Mouse (Mus musculus) fat pad, adult 2 months (tissue): Measurements from ENCODE around the gene Map4k5.

Experiments
- DNase-seq: peaks from one replicate; pipeline ENCODE4 v3.0.0-alpha.2; 2011; ENCODE audit warnings: low read depth, low spot score; ENCODE audit errors: extremely low read depth

Map4k5 gene

DNA sequence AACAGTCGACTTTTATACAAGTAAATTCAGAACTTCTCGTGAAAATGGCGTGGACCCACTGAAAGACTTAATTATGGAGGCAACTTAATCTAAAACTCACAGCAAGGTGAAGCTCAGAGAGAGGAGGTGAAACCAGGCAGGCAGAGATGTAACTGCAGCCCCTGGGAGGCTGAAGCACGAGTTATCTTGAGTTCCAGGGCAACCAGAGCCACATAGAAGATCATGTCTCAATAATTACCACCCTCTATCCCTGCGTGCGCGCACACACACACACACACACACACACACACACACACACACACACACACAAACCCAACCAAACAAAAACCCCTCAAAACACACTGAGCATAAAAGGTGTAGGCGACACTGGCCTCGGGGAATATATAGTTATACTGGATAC, 46.5 kb downstream of the Map4k5 start:
- DNase-seq = no peak

DNA sequence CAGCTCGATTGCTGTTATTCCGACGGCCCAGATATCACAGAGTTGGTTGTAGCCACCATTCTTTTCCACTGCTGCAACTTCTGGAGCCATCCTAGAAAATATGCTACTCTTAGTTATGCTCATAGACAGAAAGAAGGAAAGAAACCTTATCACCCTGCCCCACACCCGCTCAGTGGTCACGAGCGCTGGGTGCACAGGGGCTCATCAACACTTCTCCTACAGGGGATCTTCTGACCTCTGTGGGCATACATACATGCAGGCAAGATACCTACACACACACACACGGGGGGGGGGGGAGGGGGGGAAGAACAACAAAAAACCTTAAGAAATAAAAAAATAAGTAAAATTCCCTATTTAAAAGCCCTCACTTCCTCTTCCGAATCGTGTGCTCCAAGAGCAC, 47.3 kb downstream of the Map4k5 start:
- DNase-seq = no peak

DNA sequence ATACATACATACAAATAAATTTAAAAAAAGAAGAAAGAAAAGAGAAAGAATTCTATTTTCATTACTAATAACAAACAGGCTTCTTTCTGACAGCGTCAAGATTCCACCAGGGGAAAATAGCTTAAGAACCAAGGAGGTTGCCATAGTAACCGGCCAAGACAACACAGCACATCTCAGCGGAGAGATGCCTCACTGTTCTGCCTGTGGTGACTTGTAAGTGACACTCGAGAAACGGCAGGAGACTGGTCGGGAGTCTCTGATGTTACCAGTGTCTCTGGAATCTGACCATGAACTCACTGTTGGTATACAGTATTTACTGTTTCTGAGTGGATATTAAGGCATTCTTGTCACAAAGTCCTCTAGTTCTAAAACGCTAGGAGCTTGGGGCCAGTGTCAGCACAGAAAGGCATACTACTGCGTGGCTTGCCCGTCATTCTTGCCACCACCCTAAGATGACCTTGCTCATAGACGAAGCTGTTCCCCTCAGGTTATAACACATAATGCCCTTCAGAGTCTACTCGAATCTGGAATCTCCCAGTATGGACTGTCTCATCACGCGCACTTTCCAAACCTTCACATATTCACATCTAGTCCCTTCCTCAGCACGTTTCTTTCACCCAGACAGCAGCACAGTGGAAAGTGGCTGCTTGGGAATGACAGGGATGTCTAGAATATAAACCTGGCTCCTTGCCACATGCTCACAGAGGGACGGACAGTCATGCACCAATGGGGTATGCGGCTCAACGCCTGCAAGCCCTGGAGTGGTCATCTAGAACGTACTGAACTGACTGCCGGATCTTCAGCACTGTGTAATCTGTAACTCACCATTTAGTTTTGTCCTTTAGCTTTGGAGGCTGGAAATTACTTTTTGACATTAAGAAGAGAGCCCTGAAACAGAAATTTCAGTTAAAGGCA, 49.2 kb downstream of the Map4k5 start:
- no peak for DNase-seq

DNA sequence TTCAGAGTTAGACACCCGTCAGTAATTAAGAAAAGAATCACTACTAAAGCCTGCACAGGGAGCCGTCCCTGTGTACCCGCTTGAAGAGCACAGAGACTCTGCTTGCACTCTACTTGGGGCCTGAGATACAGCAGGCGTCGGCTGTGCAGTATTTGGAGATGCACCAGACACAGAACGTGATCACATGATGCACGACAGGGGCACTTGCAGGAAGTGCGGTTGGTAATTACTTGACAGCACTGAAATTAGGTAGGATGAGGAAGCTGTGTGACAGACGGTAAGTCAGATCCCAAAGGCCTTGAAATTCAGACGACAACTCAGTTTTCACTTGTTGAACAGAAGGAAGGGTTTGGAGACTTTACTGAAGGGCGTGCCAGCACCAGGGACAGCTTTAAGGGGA, 54.6 kb downstream of the Map4k5 start:
- DNase-seq = no peak

DNA sequence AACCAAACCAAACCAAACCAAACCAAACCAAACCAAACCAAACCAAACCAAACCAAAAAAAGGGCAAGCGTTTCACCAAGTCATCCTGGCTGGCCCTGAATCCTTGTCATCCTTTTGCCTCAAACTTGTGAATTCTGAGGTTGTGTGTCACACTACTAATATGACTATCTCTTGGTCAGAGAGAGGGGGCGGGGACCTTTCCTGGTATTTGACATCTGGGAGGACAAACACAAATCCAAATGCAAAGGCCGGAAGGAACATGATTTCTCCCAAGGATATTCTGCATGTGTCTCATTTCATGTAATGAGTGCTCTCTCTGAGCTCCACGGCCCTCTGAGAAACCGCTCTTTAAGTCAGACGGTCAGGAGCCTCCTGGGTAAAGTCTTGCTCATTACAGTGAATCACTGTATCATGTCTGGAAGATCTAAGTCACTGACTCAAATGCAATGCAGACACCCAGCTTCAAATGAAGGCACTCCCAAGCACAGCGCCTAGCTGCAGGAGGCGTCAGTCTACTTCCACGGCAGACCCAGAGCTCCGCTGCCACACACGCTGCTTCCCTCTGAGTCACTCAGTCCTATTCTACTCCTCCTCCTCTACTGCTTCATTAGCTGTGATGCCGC, 58.9 kb downstream of the Map4k5 start:
- DNase-seq = no peak

DNA sequence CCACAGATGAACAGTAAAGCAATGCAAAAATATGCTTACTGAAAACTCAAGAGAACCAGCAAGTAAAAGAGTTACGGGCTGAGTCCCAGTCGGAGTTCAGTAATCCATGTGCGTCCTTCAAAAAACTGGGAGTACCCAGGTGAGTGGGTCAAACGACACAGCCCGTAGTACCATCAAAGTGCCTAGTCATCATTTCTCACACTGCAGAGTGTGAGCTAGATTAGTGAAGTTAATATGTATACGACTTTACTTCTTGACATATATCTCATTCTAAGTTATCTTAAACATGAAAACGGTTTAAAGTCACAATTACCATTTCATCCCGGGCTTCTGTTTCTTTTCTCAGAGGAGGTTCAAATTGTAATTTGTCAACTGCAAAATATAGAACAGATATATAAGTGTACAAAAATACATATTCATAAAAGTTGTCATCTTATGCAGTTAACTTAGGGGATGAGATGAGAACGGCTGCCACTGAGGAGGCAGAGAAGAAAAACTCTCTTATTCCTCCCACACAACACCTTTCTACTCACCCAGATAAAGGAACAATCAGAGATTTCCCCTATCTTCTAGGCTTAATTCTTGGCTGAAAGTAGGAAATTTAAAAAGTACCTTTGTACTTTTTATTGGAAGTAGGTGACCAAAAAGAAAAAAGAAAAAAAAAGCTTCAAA, 61.6 kb downstream of the Map4k5 start:
- no peak for DNase-seq

DNA sequence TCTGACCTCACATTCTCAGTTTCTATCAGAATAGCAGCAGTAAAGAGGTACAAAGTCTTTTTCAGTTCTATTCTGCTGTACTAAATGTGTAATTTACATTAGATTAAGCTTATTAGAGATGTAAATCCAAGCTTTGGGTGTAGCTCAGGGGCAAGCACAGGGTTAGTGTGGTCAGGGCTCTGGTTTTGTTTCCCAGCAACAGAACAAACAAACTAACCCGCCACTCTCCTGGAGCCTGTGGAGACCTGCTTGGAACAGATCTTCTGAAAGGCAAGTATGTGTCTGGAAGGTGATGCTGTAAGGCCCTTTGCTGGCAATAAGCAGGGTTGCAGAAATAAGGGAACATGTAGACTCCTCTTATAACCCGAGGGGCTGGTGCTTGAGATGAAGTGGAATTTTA, 64.8 kb downstream of the Map4k5 start:
- DNase-seq = no peak

DNA sequence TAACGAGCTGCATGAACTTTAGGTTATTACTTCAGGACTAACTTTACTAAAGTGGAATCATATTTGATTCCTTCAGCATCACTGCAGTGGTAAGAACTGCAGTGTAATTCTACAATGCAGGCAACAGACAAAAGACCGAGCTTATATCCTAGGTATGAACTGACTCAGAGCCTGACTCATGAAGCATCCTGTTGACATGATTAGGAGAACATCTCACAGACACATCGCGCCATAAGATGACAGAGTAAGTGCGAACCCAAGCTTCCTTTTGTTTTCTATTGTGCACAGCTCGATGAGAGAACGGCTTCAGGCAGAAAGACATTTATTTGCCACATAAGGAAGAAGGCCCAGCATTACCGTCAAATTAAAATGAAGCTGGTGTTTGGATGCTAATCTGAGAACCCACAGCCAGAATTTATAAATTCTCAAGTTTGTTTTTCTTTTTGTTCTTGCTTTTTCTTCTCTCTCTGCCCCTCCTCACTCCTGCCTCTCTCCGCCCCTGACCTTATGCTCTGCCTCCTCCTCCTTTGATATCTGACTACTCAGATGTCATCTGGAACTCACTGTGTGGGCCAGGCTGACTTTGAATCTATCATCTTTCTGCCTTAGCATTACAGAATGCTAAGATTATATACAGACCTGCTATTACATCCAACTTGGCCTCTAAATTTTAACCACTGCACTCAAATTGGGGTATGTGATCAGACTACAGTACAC, 68.0 kb downstream of the Map4k5 start:
- DNase-seq = no peak

DNA sequence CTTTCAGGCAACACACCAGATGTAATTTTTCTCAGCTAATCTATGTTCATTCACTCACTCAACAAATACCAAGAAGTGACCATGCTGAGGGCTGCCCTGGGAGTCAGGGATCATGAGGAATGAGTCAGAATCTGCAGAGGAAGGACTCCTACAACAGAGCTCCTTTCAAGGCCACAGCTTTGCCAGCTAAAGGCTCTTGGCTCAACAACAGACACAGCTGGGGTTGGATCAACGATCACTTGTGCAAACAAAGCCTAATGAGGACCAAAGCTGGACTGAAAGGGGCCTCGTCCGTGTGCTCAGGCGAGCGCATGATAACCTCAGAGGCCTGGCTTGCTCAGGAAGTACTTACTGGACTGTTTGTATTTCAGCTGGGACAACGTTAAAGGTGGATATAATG, 78.7 kb downstream of the Map4k5 start:
- DNase-seq = no peak

DNA sequence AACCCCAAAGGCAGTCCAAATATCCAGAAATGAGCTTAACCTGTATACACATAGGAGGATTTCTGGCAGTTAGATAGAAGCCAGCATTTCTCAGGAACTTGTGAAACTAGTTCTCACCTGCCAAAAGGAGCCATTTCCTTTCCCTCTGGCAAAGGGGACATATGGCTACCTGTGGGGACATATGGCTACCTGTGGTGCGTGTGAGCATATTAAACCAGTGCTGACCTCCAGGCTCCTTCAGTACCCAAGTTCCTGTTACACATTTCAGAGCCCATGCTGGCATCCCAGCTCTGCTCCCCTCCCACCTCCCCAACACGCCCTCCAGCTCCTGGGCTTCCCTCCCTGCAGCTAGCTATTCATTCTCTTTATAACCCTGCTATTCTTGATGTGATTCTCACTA, 79.4 kb downstream of the Map4k5 start:
- no peak for DNase-seq

DNA sequence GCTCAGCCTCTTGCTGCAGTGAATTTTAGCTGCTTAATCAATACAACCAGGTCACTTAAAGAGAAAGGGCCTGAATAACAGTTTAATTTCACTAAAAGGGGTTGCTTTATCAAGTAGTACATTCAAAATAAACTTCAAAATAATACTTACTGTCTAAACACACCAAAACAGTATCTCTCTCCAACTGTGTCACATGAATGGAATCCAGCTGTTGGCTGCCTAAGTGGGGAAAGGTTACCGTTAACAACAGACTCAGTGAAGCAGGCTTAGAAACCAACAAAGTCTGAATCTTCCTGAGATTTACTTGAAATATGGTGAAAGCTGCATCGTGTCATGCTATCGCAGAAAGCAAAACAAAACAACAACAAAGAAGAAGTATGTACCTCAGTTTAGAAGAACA, 80.0 kb downstream of the Map4k5 start:
- no peak for DNase-seq

DNA sequence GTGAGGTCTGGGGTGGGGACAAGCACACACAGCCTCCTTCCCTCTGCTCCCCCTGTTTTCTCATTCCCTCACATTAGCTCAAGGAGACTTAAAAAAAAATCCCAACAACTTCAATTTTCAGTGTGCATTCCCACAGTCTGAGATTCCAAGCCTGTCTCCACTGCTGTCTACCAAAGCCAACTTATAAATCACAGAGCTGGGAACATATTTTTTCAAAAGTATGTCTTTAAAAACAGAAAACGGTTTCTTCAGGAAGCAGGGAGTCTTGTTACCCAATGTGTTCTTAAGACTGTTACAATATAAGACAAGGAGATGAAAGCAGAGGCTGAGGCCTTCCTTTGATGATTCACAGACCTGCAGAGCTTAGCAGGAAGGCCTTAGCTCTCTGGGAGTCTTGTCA, 81.0 kb downstream of the Map4k5 start:
- no peak for DNase-seq

DNA sequence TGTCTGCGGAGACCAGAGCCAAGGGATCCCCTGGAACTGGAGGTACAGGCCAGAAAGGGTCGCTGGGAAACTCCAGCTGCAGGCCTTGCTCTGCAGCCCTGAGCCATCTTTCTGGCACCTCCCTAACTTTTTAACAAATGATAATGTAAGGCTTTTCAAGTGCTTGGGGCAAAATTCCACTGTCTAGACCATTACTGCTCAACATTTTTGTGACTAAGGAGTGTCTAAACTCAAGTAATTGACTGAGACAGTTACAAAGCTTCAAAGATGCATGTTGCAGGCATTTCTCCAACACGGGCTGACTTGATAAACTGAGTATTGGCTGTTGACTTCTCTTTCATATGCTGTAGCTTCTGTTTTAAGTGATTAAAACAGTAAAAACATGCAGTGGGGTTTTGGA, 83.6 kb downstream of the Map4k5 start:
- DNase-seq = no peak

DNA sequence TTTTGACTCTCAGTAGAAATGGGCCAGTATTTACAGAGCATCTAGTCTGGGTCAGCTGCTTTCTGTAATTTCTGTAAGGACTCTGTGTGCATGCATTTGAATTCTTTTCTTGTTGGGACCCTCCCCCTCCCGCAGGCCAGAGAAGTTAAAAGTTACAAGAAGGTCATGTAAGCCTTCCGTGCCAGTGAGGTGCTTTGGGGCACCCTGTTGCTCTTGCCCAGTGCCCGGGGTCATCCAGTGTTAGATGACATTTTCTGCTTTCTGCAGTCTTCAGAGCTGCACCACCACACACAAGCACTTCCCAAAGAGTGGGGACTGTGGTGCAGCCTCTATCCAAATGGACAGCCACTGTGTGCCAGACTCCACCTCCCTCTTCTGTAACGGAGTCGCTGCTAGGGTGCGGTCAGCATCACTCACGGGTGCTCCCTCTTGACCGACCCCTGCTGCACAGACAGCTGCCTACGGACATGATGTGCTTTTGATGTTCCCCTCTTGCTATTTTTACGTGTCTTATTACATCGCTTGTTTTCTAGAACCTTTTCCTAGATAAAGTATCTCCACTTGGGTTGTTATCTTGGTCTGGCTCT, 85.5 kb downstream of the Map4k5 start:
- no peak for DNase-seq

DNA sequence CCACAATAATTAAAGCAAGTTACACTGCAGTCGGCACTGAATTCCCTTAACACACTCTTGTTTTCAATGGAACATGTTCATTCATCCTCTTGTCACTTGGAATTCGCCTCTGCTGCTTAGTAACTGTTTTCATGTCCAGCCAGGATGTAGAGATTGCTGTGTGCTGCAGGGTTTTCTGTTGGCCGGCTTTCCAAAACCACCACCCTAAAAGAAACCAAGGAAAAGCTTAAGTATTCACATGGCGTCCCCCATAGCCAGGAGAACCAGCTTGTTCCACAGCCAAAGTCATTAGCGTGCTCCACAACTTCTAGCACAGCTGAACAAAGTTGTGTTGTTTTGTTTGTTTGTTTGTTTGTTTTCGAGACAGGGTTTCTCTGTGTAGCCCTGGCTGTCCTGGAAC, 87.9 kb downstream of the Map4k5 start:
- DNase-seq = no peak

DNA sequence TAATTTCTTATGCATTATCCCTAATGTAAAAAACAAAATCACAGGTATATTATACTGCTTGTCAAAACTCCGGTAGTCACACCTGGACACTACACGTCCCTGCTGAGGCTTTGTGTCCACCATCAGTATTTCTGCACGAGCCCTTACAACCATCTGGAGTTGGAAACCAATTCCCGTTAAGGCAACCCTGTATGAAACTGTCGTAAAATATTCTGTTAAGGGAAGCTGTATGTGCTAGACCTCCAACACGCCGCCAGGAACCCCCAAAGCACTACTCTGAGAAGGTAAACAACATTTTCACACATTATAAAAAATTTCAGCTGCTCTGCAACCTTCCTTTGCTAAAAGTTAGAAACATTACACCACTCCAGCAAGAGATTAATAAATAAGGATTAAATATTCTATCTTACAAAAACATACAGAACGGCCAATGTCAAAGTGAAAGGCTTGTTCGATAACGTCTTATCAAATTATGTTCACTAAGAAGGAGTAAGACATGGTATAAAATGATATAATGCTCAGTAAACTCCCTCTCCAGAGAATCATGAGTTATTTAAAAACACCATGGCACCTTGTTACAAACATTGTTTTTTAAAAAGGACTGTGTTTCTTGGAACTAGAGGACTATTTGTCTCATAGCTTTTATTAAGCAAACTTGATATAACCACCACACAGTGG, 88.5 kb downstream of the Map4k5 start:
- DNase-seq = no peak

DNA sequence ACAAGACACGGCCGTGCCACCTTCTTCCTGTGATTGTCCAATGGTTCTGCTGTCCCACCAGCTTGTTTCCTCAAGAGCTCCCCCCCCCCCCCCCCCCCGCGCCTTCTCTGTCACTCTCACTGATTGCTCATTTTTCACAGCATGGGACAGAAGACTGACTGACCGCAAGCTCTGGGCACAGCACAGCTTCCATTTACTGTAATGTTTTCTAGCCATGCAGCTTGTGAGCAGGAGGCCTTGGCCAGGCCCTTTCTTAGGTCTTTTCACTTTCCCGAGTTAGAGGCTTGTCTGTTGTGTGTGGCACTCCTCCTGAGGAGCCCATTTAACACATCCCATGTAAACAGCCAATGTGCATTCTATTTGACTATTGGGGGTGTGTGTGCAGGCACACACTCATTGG, 89.8 kb downstream of the Map4k5 start:
- DNase-seq = no peak

DNA sequence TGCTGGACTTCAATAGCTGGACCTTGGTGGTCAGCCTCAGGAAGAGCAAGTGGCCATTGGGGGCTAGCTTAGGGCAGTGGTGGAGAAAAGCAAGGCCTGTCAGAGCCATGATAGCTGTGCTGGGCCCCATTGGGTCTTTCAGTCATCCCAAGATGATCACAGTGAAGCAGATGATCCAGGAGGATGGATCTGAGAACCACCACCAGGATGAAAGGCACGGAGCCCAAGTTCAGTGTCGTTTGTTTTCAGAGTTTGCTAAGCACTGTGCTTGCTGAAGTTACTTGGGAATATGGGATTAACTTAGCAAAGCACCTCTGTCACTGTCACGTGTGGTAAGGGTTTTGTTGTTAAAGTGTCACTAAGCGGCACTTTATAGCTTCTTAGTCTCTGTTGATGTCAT, 92.4 kb downstream of the Map4k5 start:
- DNase-seq = no peak

DNA sequence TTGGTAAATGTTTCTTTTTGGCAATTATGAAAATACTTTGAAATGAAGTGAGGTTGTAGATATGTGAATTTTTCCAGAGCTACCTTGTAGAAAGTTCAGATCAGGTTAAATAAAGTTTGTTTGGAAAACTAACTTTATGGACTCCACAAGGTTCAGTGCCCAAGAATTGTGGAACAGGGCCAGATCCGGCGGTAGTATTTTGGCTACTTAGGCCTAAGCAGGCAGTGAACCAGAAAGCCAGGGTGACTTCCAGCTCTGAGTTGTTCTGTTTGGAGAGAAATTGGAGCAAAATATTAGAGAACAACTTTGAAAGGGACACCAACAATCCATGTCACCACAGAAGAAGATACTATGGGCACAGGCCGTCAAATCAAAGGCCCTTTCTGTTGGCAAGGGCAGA, 96.7 kb downstream of the Map4k5 start:
- no peak for DNase-seq
